Mouse (Mus musculus) small intestine, adult 2 months (tissue): ENCODE measurements around the gene Zfp1.

ENCODE experiments used
- CTCF ChIP-seq: fragments of 200-500 bp; IDR thresholded peaks from 2 replicates; pipeline ENCODE4 v1.5.1; 2012; ENCODE audit warnings: low read depth, mild to moderate bottlenecking, control low read depth, inconsistent platforms, low read length, moderate library complexity, mixed read lengths; ENCODE audit not compliant: insufficient replicate concordance, insufficient read length; ENCODE audit errors: extremely low read depth
- POLR2A ChIP-seq: fragments of 200-500 bp; IDR thresholded peaks from 2 replicates; pipeline ENCODE4 v1.6.1; 2012; ENCODE audit warnings: low read depth, mild to moderate bottlenecking, control low read depth, inconsistent platforms, low read length, moderate library complexity

DNA sequence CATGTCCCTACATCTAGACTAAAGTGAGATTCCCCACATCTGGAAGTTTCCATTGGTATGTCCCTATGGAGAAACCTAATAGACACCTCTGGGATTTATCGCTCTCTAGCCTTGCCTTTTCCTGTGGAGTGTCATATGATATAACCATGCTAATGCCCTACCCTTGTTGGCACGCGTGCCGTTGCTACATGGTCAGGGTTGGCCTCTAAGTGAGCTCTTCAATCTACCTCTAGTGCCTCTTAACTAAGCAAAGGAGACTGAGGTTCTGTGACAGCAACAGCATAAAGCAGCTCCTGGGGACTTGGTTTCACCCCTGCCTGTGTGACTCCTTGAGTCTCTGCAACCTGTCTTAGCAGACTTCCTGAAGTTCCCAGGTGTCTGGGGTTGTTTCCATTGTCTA is 24.9 kb upstream of the Zfp1 start:
- TF ChIP-seq POLR2A, result no peak
- TF ChIP-seq CTCF, result no peak
